Comparison of ENCODE assay signal across 24 mouse cellular contexts in genomic region chr5:99865779-99866178, GRCm38 (mm10). TPM values are rescaled to one million over a fixed set of nuclear protein-coding genes. Genes with fewer than 3 reads are reported as not detected.
DNase-seq lines count a peak whose midpoint lies in the region; ATAC-seq lines count a peak whose summit lies in the region.
"Had no signal": no experiment of that assay in that cellular context is flagged by ENCODE, and none has a peak within 500 bp of the region (broad histone marks: within the 10 kb centered on the region; RNA-seq: fewer than 3 reads in every experiment).

No protein-coding gene starts in this region.

- DNase-seq in frontal cortex, postnatal 14 days (ENCODE audit: low spot score in 2 of 2), result no peak
- peak; percentile 10 for DNase-seq in telencephalon, adult 2 months (ENCODE audit: low read depth, low spot score)
- no peak for DNase-seq in layer of hippocampus, postnatal 14 days (ENCODE audit: low spot score in 2 of 2)
- DNase-seq: adrenal gland, adult 2 months; adrenal gland, postnatal 10 days; adrenal gland, postnatal 25 days; B cell, adult 2 months; cerebellum, adult 11-12 months; cerebellum, adult 2 months; cerebellum, adult 9-10 months; cerebellum, postnatal 10 days; cerebellum, postnatal 25 days; forebrain, postnatal 0 days had no signal

- H3K36me3 ChIP-seq in megakaryocyte, embryonic 14.5 days (replicated peaks; ENCODE audit: low read length), result no peaks in the 10 kb centered on the region
- H3K36me3 ChIP-seq: embryonic facial prominence, embryonic 10.5 days; embryonic facial prominence, embryonic 12.5 days; forebrain, embryonic 15.5 days; G1E had no signal

- peaks cover 25% of the 10 kb centered on the region for H3K27me3 ChIP-seq in megakaryocyte, embryonic 14.5 days (replicated peaks)
- H3K27me3 ChIP-seq: CH12.LX; embryonic facial prominence, embryonic 12.5 days; forebrain, embryonic 13.5 days; forebrain, embryonic 15.5 days had no signal

- peak overlapping the region; percentile 54 for H3K4me3 ChIP-seq in megakaryocyte, embryonic 14.5 days (replicated peaks)
- H3K4me3 ChIP-seq: embryonic facial prominence, embryonic 10.5 days; embryonic facial prominence, embryonic 12.5 days; forebrain, embryonic 13.5 days; forebrain, embryonic 15.5 days had no signal

- 0 out of 2 replicates have a peak, but pooled peaks cover 7% of the 10 kb centered on the region for H3K9me3 ChIP-seq in megakaryocyte, embryonic 14.5 days
- H3K9me3 ChIP-seq: embryonic facial prominence, embryonic 10.5 days; embryonic facial prominence, embryonic 12.5 days; forebrain, embryonic 13.5 days; forebrain, embryonic 15.5 days had no signal

- peaks cover 44% of the 10 kb centered on the region for H3K4me1 ChIP-seq in megakaryocyte, embryonic 14.5 days
- H3K4me1 ChIP-seq: embryonic facial prominence, embryonic 12.5 days; forebrain, embryonic 13.5 days; forebrain, embryonic 15.5 days had no signal

- peak; percentile 91 for ATAC-seq in frontal cortex, adult (ENCODE audit: low TSS enrichment)
- ATAC-seq in megakaryocyte, adult 5-6 weeks (ENCODE audit: poor library complexity, severe bottlenecking), result no peak
- ATAC-seq: CD4-positive, CD25-positive, alpha-beta regulatory T cell, adult 4 months; forebrain, embryonic 13.5 days; forebrain, embryonic 15.5 days; forebrain, postnatal 0 days had no signal

RNA-seq across cellular contexts. Expression of gene Vamp9, which starts 40.3 kb away (rescaled TPM):
- polyA plus RNA-seq in megakaryocyte, embryonic 14.5 days (2012; ENCODE audit: insufficient read depth, low replicate concordance), result not detected in 2 replicates
- total RNA-seq in megakaryocyte, adult 5-6 weeks (2015), result not detected in 2 replicates
- not detected in 2 replicates for total RNA-seq in megakaryocyte, adult 5-6 weeks (2017)
- total RNA-seq in layer of hippocampus, postnatal 14 days (2021), result not detected
- total RNA-seq: CH12.LX, G1E had no signal
- polyA plus RNA-seq: cerebellum, adult 2 months; embryonic facial prominence, embryonic 10.5 days; embryonic facial prominence, embryonic 14.5 days; G1E had no signal
